In genomic region chr11:22440521-22440920, GRCm38 (mm10) we compare ENCODE assay signal across 8 mouse cellular contexts.
DNase-seq lines count a peak whose midpoint lies in the region; ATAC-seq and TF ChIP-seq lines count a peak whose summit lies in the region.

No protein-coding gene starts in this region.

- no peak overlapping the region for H3K9ac ChIP-seq in limb, embryonic 14.5 days (ENCODE audit: low read depth, low read length, severe bottlenecking)
- H3K9ac ChIP-seq in hindbrain, postnatal 0 days (replicated peaks; ENCODE audit: low read length) = no peak overlapping the region

- no peak overlapping the region for H3K4me3 ChIP-seq in limb, embryonic 14.5 days (replicated peaks; ENCODE audit: low read length)
- no peak overlapping the region for H3K4me3 ChIP-seq in limb, embryonic 10.5 days
- H3K4me3 ChIP-seq in embryonic fibroblast, embryonic 13.5 days (ENCODE audit: insufficient read depth, low read length) = no peak overlapping the region
- H3K4me3 ChIP-seq in hindbrain, postnatal 0 days (ENCODE audit: low read length) = no peak overlapping the region
- H3K4me3 ChIP-seq in small intestine, adult 2 months (ENCODE audit: low read depth, low read length) = no peak overlapping the region

- ATAC-seq in limb, embryonic 14.5 days (ENCODE audit: low FRiP score, low read depth) = no peak
- ATAC-seq in hindbrain, postnatal 0 days = peak; percentile 53; the same call in 1 of the 2 replicates
- ATAC-seq in CD4-positive, CD25-positive, alpha-beta regulatory T cell, adult 4 months = no peak

- H3K9me3 ChIP-seq in limb, embryonic 14.5 days (ENCODE audit: control insufficient read depth, low read length) = no peaks in the 10 kb centered on the region
- no peaks in the 10 kb centered on the region for H3K9me3 ChIP-seq in limb, embryonic 10.5 days (replicated peaks)
- no peaks in the 10 kb centered on the region for H3K9me3 ChIP-seq in hindbrain, postnatal 0 days (ENCODE audit: low read length)

- no peak for TF ChIP-seq CTCF in embryonic fibroblast, embryonic 13.5 days (IDR thresholded peaks at IDR 0.05; ENCODE audit: borderline replicate concordance, insufficient read depth, low read length)
- no peak for TF ChIP-seq CTCF in hindbrain, postnatal 0 days (IDR thresholded peaks at IDR 0.05; ENCODE audit: low read depth)
- no peak for TF ChIP-seq CTCF in small intestine, adult 2 months (IDR thresholded peaks at IDR 0.05; ENCODE audit: extremely low read depth, insufficient read length, insufficient replicate concordance, low read depth, low read length)

- TF ChIP-seq POLR2A in limb, embryonic 14.5 days (IDR thresholded peaks at IDR 0.05; ENCODE audit: borderline replicate concordance, extremely low read depth, insufficient read depth, insufficient read length) = no peak
- no peak for TF ChIP-seq POLR2A in embryonic fibroblast, embryonic 13.5 days (IDR thresholded peaks at IDR 0.05; ENCODE audit: low read depth, low read length)
- no peak for TF ChIP-seq POLR2A in small intestine, adult 2 months (IDR thresholded peaks at IDR 0.05; ENCODE audit: low read depth, low read length)

- H3K27ac ChIP-seq in limb, embryonic 14.5 days (replicated peaks; ENCODE audit: low read depth, low read length) = no peak overlapping the region
- no peak overlapping the region for H3K27ac ChIP-seq in limb, embryonic 10.5 days
- H3K27ac ChIP-seq in embryonic fibroblast, embryonic 13.5 days (ENCODE audit: insufficient read depth, low read length) = 0 out of 2 replicates have a peak overlapping the region, but pooled peaks have one; percentile 31
- no peak overlapping the region for H3K27ac ChIP-seq in hindbrain, postnatal 0 days
- peak overlapping the region; percentile 41; the same call in 1 of the 2 replicates for H3K27ac ChIP-seq in small intestine, adult 2 months (ENCODE audit: insufficient read depth, low read depth, low read length)

- peak; percentile 73 to 80 for DNase-seq in cerebellum, postnatal 10 days
- DNase-seq in cerebellum, adult 8-10 months = no peak
- DNase-seq in limb, embryonic 14.5 days (ENCODE audit: low spot score) = peak; percentile 66
- no peak for DNase-seq in limb, embryonic 10.5 days (ENCODE audit: low spot score)
- DNase-seq in hindbrain, postnatal 0 days (ENCODE audit: low spot score) = peak; percentile 78

- WGBS in limb, embryonic 14.5 days = 65% methylated on average over 2 of the region's 2 CpGs
- 84% methylated on average over 2 of the region's 2 CpGs for WGBS in limb, embryonic 10.5 days
- WGBS in hindbrain, postnatal 0 days = 56% methylated on average over 2 of the region's 2 CpGs
- WGBS in small intestine, adult 2 months = 23% methylated on average over 2 of the region's 2 CpGs

- no peak overlapping the region for H3K4me2 ChIP-seq in limb, embryonic 14.5 days (replicated peaks; ENCODE audit: low read depth, low read length, severe bottlenecking)
- H3K4me2 ChIP-seq in hindbrain, postnatal 0 days (ENCODE audit: low read depth, low read length) = no peak overlapping the region

- H3K36me3 ChIP-seq in limb, embryonic 14.5 days (ENCODE audit: control insufficient read depth, insufficient read depth, low read length) = no peaks in the 10 kb centered on the region
- H3K36me3 ChIP-seq in limb, embryonic 10.5 days = no peaks in the 10 kb centered on the region
- no peaks in the 10 kb centered on the region for H3K36me3 ChIP-seq in hindbrain, postnatal 0 days (ENCODE audit: insufficient read depth, low read length)
- H3K36me3 ChIP-seq in small intestine, adult 2 months (ENCODE audit: control insufficient read depth, insufficient read depth, low read length) = no peaks in the 10 kb centered on the region

- H3K27me3 ChIP-seq in limb, embryonic 14.5 days (ENCODE audit: control insufficient read depth, insufficient read depth, low read length) = no peaks in the 10 kb centered on the region
- no peaks in the 10 kb centered on the region for H3K27me3 ChIP-seq in limb, embryonic 10.5 days (ENCODE audit: low read depth, poor library complexity, severe bottlenecking)
- no peaks in the 10 kb centered on the region for H3K27me3 ChIP-seq in hindbrain, postnatal 0 days (ENCODE audit: insufficient read depth, low read length)
- H3K27me3 ChIP-seq in small intestine, adult 2 months (ENCODE audit: control insufficient read depth, insufficient read depth, low read length) = no peaks in the 10 kb centered on the region

- H3K4me1 ChIP-seq in limb, embryonic 14.5 days (ENCODE audit: control insufficient read depth, insufficient read depth, low read length) = peaks cover 8% of the 10 kb centered on the region; the same call in 1 of the 2 replicates
- no peaks in the 10 kb centered on the region for H3K4me1 ChIP-seq in limb, embryonic 10.5 days
- peaks cover 10% of the 10 kb centered on the region for H3K4me1 ChIP-seq in embryonic fibroblast, embryonic 13.5 days (ENCODE audit: control insufficient read depth, insufficient read depth, low read length)
- peaks cover 7% of the 10 kb centered on the region; the same call in 1 of the 2 replicates for H3K4me1 ChIP-seq in hindbrain, postnatal 0 days (ENCODE audit: insufficient read depth, low read length)
- peaks cover 14% of the 10 kb centered on the region; the same call in 1 of the 2 replicates for H3K4me1 ChIP-seq in small intestine, adult 2 months (ENCODE audit: control insufficient read depth, insufficient read depth, insufficient read length, low read length)

Comparison
In these comparisons a context has a peak if more than half of its experiments do, and no peak if none do; other contexts are left out.
1. DNase-seq: peak in cerebellum, postnatal 10 days (2 of 2), limb, embryonic 14.5 days (single experiment) and hindbrain, postnatal 0 days (single experiment); none in cerebellum, adult 8-10 months (single experiment) and limb, embryonic 10.5 days (single experiment).
2. H3K27ac ChIP-seq: peak in embryonic fibroblast, embryonic 13.5 days (single experiment) and small intestine, adult 2 months (single experiment); none in limb, embryonic 14.5 days (single experiment), limb, embryonic 10.5 days (single experiment) and hindbrain, postnatal 0 days (single experiment).